Comparison of ENCODE assay signal across 8 mouse cellular contexts in the genomic region with DNA sequence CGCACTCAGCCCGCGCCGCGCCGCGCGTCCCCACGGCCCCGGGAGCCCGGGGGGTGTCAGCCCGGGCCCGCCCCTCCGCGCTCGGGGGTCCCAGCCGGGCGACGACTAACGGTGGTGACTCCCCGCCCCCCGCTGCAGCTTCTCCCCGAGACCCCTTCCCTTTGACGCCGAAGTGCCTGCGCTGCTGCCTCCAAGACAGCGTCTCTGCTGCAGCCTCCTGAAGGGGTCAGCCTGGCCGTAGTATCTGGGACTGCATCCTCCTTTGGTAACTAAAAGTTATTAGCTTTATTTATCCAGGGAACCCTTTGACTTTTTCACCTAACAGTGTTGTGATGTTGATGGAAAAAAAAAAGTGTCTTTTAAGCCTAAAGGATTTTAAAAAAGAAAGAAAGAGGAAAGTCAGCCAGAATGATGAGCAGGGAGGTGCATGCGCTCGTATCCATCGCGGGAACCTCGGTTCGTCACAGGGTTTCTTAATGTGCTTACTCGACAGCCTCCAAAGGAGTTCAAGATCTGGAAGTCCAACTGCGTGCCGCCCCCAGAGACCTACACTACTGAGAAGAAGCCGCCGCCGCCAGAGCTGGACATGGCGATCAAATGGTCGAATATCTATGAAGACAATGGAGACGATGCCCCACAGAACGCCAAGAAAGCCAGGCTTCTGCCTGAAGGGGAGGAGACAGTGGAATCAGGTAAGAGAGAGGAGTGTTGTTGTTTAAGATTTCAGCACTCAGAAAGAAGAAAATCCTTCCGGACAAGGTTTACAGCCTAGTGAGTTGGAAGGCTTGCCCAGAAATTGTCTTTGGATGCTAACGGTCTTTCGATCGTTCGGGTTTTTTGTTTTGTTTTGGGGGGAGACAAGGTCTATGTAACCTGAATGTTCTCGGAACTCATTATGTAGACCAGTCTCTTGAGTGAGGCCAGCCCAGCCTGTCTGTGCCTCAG. TPM values are rescaled to one million over a fixed set of nuclear protein-coding genes. Genes with fewer than 3 reads are reported as not detected.
A peak's percentile ranks its signal among the peaks of the same experiment; 100 is the strongest.
DNase-seq lines count a peak whose midpoint lies in the region; ATAC-seq and TF ChIP-seq lines count a peak whose summit lies in the region.

No protein-coding gene starts in this region.

- no peaks in the 10 kb centered on the region; the same call in 1 of the 2 replicates for H3K36me3 ChIP-seq in hindbrain, embryonic 11.5 days (ENCODE audit: control insufficient read depth, insufficient read depth, low read length)
- peaks cover 6% of the 10 kb centered on the region for H3K36me3 ChIP-seq in liver, embryonic 14.5 days (replicated peaks; ENCODE audit: control insufficient read depth, insufficient read depth, low read depth)
- H3K36me3 ChIP-seq in stomach, embryonic 16.5 days (ENCODE audit: control insufficient read depth, insufficient read depth, low read length): peaks cover 7% of the 10 kb centered on the region; the same call in 1 of the 2 replicates

- TF ChIP-seq EP300 in liver, embryonic 14.5 days (IDR thresholded peaks at IDR 0.05; ENCODE audit: low read depth): no peak

- no peak for TF ChIP-seq CTCF in liver, embryonic 14.5 days (IDR thresholded peaks at IDR 0.05; ENCODE audit: low read depth)

- H3K9ac ChIP-seq in hindbrain, embryonic 11.5 days (ENCODE audit: low read depth, low read length): peak overlapping the region; percentile 87
- H3K9ac ChIP-seq in liver, embryonic 14.5 days (replicated peaks): peak overlapping the region; percentile 84
- peak overlapping the region; percentile 92 for H3K9ac ChIP-seq in stomach, embryonic 16.5 days (ENCODE audit: low read length)

- 0 out of 2 replicates have a peak overlapping the region, but pooled peaks have one; percentile 54 for H3K27ac ChIP-seq in hindbrain, embryonic 11.5 days (ENCODE audit: low read depth, low read length)
- H3K27ac ChIP-seq in liver, embryonic 14.5 days: no peak overlapping the region
- H3K27ac ChIP-seq in stomach, embryonic 16.5 days (ENCODE audit: low read length): 0 out of 2 replicates have a peak overlapping the region, but pooled peaks have one; percentile 74

- H3K4me1 ChIP-seq in hindbrain, embryonic 11.5 days (replicated peaks; ENCODE audit: control insufficient read depth, insufficient read depth, low read length): peaks cover 6% of the 10 kb centered on the region
- H3K4me1 ChIP-seq in liver, embryonic 14.5 days (replicated peaks; ENCODE audit: control insufficient read depth in 2 of 2, insufficient read depth in 2 of 2, low read length in 1 of 2): peaks cover 11 to 17% of the 10 kb centered on the region in 2 experiments
- H3K4me1 ChIP-seq in stomach, embryonic 16.5 days (ENCODE audit: control insufficient read depth, insufficient read depth, low read length): peaks cover 19% of the 10 kb centered on the region

- peak overlapping the region; percentile 92 for H3K4me3 ChIP-seq in hindbrain, embryonic 11.5 days (ENCODE audit: low read depth, low read length)
- H3K4me3 ChIP-seq in liver, embryonic 14.5 days (ENCODE audit: insufficient read depth in 1 of 2, low read depth in 2 of 2, low read length in 2 of 2): peak overlapping the region; percentile 79 to 93
- H3K4me3 ChIP-seq in stomach, embryonic 16.5 days (replicated peaks; ENCODE audit: low read length): peak overlapping the region; percentile 94

- WGBS in hindbrain, embryonic 11.5 days: 24% methylated on average over 41 of the region's 50 CpGs
- WGBS in liver, embryonic 14.5 days (ENCODE audit: insufficient replicate concordance): 16% methylated on average over 49 of the region's 50 CpGs
- WGBS in stomach, embryonic 16.5 days: 17% methylated on average over 49 of the region's 50 CpGs

- peak; percentile 48 for ATAC-seq in hindbrain, embryonic 11.5 days (ENCODE audit: low FRiP score)
- no peak; the same call in 1 of the 2 replicates for ATAC-seq in liver, embryonic 14.5 days (ENCODE audit: insufficient read depth)
- no peak for ATAC-seq in stomach, embryonic 16.5 days (ENCODE audit: insufficient read depth, low FRiP score)

- no peaks in the 10 kb centered on the region for H3K27me3 ChIP-seq in hindbrain, embryonic 11.5 days (ENCODE audit: control insufficient read depth, insufficient read depth, low read length)
- H3K27me3 ChIP-seq in liver, embryonic 14.5 days (ENCODE audit: control insufficient read depth, insufficient read depth, low read length): no peaks in the 10 kb centered on the region
- H3K27me3 ChIP-seq in stomach, embryonic 16.5 days (ENCODE audit: control insufficient read depth, insufficient read depth, low read length): no peaks in the 10 kb centered on the region

- peak overlapping the region; percentile 63 for H3K4me2 ChIP-seq in hindbrain, embryonic 11.5 days (replicated peaks; ENCODE audit: low read depth, low read length)
- H3K4me2 ChIP-seq in liver, embryonic 14.5 days (ENCODE audit: low read depth): peak overlapping the region; percentile 78
- peak overlapping the region; percentile 64 for H3K4me2 ChIP-seq in stomach, embryonic 16.5 days (ENCODE audit: low read depth, low read length)

- peak; percentile 33 for DNase-seq in gastrocnemius, postnatal 10 days
- DNase-seq in gastrocnemius, postnatal 25 days: no peak
- peak; percentile 59 for DNase-seq in A20 (ENCODE audit: low read depth, low spot score)
- peak; percentile 17 for DNase-seq in cerebellum, adult 8-10 months
- peak; percentile 38 for DNase-seq in hindbrain, embryonic 11.5 days (ENCODE audit: low spot score)
- DNase-seq in liver, embryonic 14.5 days (ENCODE audit: low read depth in 3 of 3, low spot score in 3 of 3): no peak
- DNase-seq in spleen, adult 12 weeks (ENCODE audit: low spot score): no peak

- no peaks in the 10 kb centered on the region for H3K9me3 ChIP-seq in hindbrain, embryonic 11.5 days (ENCODE audit: control insufficient read depth, low read length)
- no peaks in the 10 kb centered on the region for H3K9me3 ChIP-seq in liver, embryonic 14.5 days (ENCODE audit: control insufficient read depth, low read length)
- H3K9me3 ChIP-seq in stomach, embryonic 16.5 days (replicated peaks; ENCODE audit: control insufficient read depth, low read length): no peaks in the 10 kb centered on the region

RNA-seq across cellular contexts. Expression of gene 2410004B18Rik, which starts 0.9 kb away (rescaled TPM):
- total RNA-seq in gastrocnemius, postnatal 10 days (2021): 10 to 100 TPM; 13.8 to 14.0 TPM
- total RNA-seq in gastrocnemius, postnatal 25 days (2021): 10 to 100 TPM; 14.3 to 17.9 TPM
- polyA plus RNA-seq in hindbrain, embryonic 11.5 days (2014; fragmentation: Nextera tagmentation; extraction: Ambion mirVana): 69.3 and 74.3 TPM in 2 replicates
- 6.2 and 7.8 TPM in 2 replicates for polyA plus RNA-seq in liver, embryonic 14.5 days (2012; rRNA removed)
- 14.4 and 17.4 TPM in 2 replicates for polyA plus RNA-seq in liver, embryonic 14.5 days (2014; fragmentation: Nextera tagmentation; extraction: Ambion mirVana)
- polyA plus RNA-seq in stomach, embryonic 16.5 days (2015; fragmentation: Nextera tagmentation; extraction: Ambion mirVana): 31.7 and 41.2 TPM in 2 replicates

RNA-seq across cellular contexts. Expression of gene Bcl10, which starts 16.1 kb away (rescaled TPM):
- total RNA-seq in gastrocnemius, postnatal 10 days (2021): 10 to 100 TPM; 17.3 to 17.4 TPM
- total RNA-seq in gastrocnemius, postnatal 25 days (2021): 1 to 10 TPM; 9.1 to 9.2 TPM
- 56.0 and 65.7 TPM in 2 replicates for polyA plus RNA-seq in hindbrain, embryonic 11.5 days (2014; fragmentation: Nextera tagmentation; extraction: Ambion mirVana)
- 5.8 and 7.4 TPM in 2 replicates for polyA plus RNA-seq in liver, embryonic 14.5 days (2012; rRNA removed)
- 16.5 and 18.5 TPM in 2 replicates for polyA plus RNA-seq in liver, embryonic 14.5 days (2014; fragmentation: Nextera tagmentation; extraction: Ambion mirVana)
- polyA plus RNA-seq in stomach, embryonic 16.5 days (2015; fragmentation: Nextera tagmentation; extraction: Ambion mirVana): 50.3 and 52.1 TPM in 2 replicates

RNA-seq across cellular contexts. Expression of gene Syde2, which starts 49.0 kb away (rescaled TPM):
- total RNA-seq in gastrocnemius, postnatal 10 days (2021): 1 to 10 TPM; 2.5 to 2.6 TPM
- 1 to 10 TPM in 1 of 2 experiments, under 1 TPM in 1; 0.92 to 1.2 TPM for total RNA-seq in gastrocnemius, postnatal 25 days (2021)
- polyA plus RNA-seq in hindbrain, embryonic 11.5 days (2014; fragmentation: Nextera tagmentation; extraction: Ambion mirVana): 1.5 TPM in 2 replicates
- 0.53 and 0.79 TPM in 2 replicates for polyA plus RNA-seq in liver, embryonic 14.5 days (2012; rRNA removed)
- 0.68 and 0.69 TPM in 2 replicates for polyA plus RNA-seq in liver, embryonic 14.5 days (2014; fragmentation: Nextera tagmentation; extraction: Ambion mirVana)
- polyA plus RNA-seq in stomach, embryonic 16.5 days (2015; fragmentation: Nextera tagmentation; extraction: Ambion mirVana): 1.6 and 1.9 TPM in 2 replicates

Comparison
In these comparisons a context has a peak if more than half of its experiments do, and no peak if none do; other contexts are left out.
1. DNase-seq: peak in gastrocnemius, postnatal 10 days (single experiment), A20 (single experiment), cerebellum, adult 8-10 months (single experiment) and hindbrain, embryonic 11.5 days (single experiment); none in gastrocnemius, postnatal 25 days (single experiment), liver, embryonic 14.5 days (0 of 3) and spleen, adult 12 weeks (single experiment).
2. Peak in every context shown above with its lines, with median percentiles within 50 percentile points of each other: H3K4me2 ChIP-seq, H3K4me3 ChIP-seq and H3K9ac ChIP-seq.